Mouse (Mus musculus) heart, embryonic 16.5 days (tissue): ENCODE results near the gene Mier2. TPM values are rescaled to one million over a fixed set of nuclear protein-coding genes. Genes with fewer than 3 reads are reported as not detected.

Experiments used
- ATAC-seq: fragments of 200-750 bp; cut with Nextera tagmentation; replicated peaks from 2 replicates; pipeline ENCODE4 v1.8.0; 2017; ENCODE audit warnings: moderate number of reproducible peaks; ENCODE audit not compliant: insufficient read depth, low FRiP score; ENCODE audit errors: extremely low read depth
- H3K27ac ChIP-seq: fragments of 300-500 bp; sonication (generic); 2 replicates; pipeline ENCODE4 v1.5.1; 2014; ENCODE audit warnings: mild to moderate bottlenecking, low read length, control low read depth, moderate library complexity
- H3K27me3 ChIP-seq: fragments of 300-500 bp; sonication (generic); 2 replicates; pipeline ENCODE4 v1.6.1; 2014; ENCODE audit warnings: low read length, mixed read lengths; ENCODE audit not compliant: control insufficient read depth, insufficient read depth
- H3K36me3 ChIP-seq: fragments of 300-500 bp; sonication (generic); 2 replicates; pipeline ENCODE4 v1.6.1; 2014; ENCODE audit not compliant: control insufficient read depth, insufficient read depth
- H3K4me1 ChIP-seq: fragments of 300-500 bp; sonication (generic); 2 replicates; pipeline ENCODE4 v1.6.1; 2014; ENCODE audit warnings: low read length, mixed read lengths; ENCODE audit not compliant: control insufficient read depth, insufficient read depth
- H3K4me2 ChIP-seq: fragments of 300-500 bp; sonication (generic); 2 replicates; pipeline ENCODE4 v1.6.1; 2014; ENCODE audit warnings: low read depth, mild to moderate bottlenecking, control low read depth, low read length
- H3K4me3 ChIP-seq: fragments of 300-500 bp; sonication (generic); 2 replicates; pipeline ENCODE4 v1.5.1; 2014; ENCODE audit warnings: mild to moderate bottlenecking, control low read depth, low read length
- H3K9ac ChIP-seq: fragments of 300-500 bp; sonication (generic); 2 replicates; pipeline ENCODE4 v1.6.1; 2014; ENCODE audit warnings: low read length, control low read depth
- H3K9me3 ChIP-seq: fragments of 300-500 bp; sonication (generic); replicated peaks from 2 replicates; pipeline ENCODE4 v1.6.1; 2016; ENCODE audit warnings: low read length; ENCODE audit not compliant: control insufficient read depth
- WGBS: fragments of 180-500 bp; shearing (Covaris S2); extraction: QIAGEN DNeasy Blood & Tissue Kit; methylation state at CpG from one replicate; pipeline ENCODE4 v1.1.7; 2014; 5-methylcytosine and 5-hydroxymethylcytosine counted together
- polyA plus RNA-seq: library from polyadenylated mRNA; unstranded; fragments of >200 nt; fragmentation: Nextera tagmentation; extraction: Ambion mirVana; gene quantifications from 2 replicates; pipeline ENCODE4 v1.2.1, GENCODE M21; 2015

The Mier2 gene
- polyA plus RNA-seq, 1 experiment from 2014 or later = 26.5 TPM

GRCm38 (mm10) chr10:79540746-79541145 lies 14.3 kb downstream of the Mier2 start:
- ATAC-seq = no peak
- H3K9me3 ChIP-seq = no peaks in the 10 kb centered on the region
- H3K4me2 ChIP-seq = no peak overlapping the region
- H3K27ac ChIP-seq = no peak overlapping the region
- no peak overlapping the region for H3K9ac ChIP-seq
- no peaks in the 10 kb centered on the region for H3K27me3 ChIP-seq
- H3K4me3 ChIP-seq = no peak overlapping the region
- 88% methylated on average over 11 of the region's 11 CpGs for WGBS
- peaks cover 54% of the 10 kb centered on the region for H3K36me3 ChIP-seq
- no peaks in the 10 kb centered on the region for H3K4me1 ChIP-seq

- no peak overlapping the region for H3K4me2 ChIP-seq
These were observed 15.1 kb downstream of the Mier2 start for GRCm38 (mm10) chr10:79539701-79540495.

GRCm38 (mm10) chr10:79538873-79539272 lies 16.1 kb downstream of the Mier2 start:
- Histone ChIP-seq H3K4me2 (no peak overlapping the region), H3K9ac (no peak overlapping the region), H3K36me3 (peaks cover 41% of the 10 kb centered on the region), H3K4me1 (peaks cover 2% of the 10 kb centered on the region; the same call in 1 of the 2 replicates), H3K9me3 (no peaks in the 10 kb centered on the region), H3K4me3 (no peak overlapping the region), H3K27ac (no peak overlapping the region), H3K27me3 (0 out of 2 replicates have a peak, but pooled peaks cover 4% of the 10 kb centered on the region)
- no peak for ATAC-seq
- WGBS = 60% methylated on average over 4 of the region's 4 CpGs

More at GRCm38 (mm10) chr10:79539701-79540495, 15.1 kb downstream of the Mier2 start:
- Histone ChIP-seq H3K9ac (no peak overlapping the region), H3K27ac (no peak overlapping the region), H3K36me3 (peaks cover 49% of the 10 kb centered on the region), H3K4me1 (no peaks in the 10 kb centered on the region), H3K9me3 (no peaks in the 10 kb centered on the region), H3K4me3 (no peak overlapping the region), H3K27me3 (no peaks in the 10 kb centered on the region)
- WGBS = 90% methylated on average over 16 of the region's 16 CpGs
- ATAC-seq = no peak

GRCm38 (mm10) chr10:79538323-79538722 lies 16.7 kb downstream of the Mier2 start:
- H3K9ac ChIP-seq = no peak overlapping the region
- H3K4me1 ChIP-seq = peaks cover 4% of the 10 kb centered on the region; the same call in 1 of the 2 replicates
- H3K4me3 ChIP-seq = no peak overlapping the region
- WGBS = 88% methylated on average over 3 of the region's 3 CpGs
- no peaks in the 10 kb centered on the region for H3K9me3 ChIP-seq
- no peak overlapping the region for H3K4me2 ChIP-seq
- ATAC-seq = no peak
- H3K36me3 ChIP-seq = peaks cover 36% of the 10 kb centered on the region
- 0 out of 2 replicates have a peak, but pooled peaks cover 4% of the 10 kb centered on the region for H3K27me3 ChIP-seq
- no peak overlapping the region for H3K27ac ChIP-seq

GRCm38 (mm10) chr10:79537781-79538180 lies 17.2 kb downstream of the Mier2 start:
- no peak overlapping the region for H3K4me3 ChIP-seq
- H3K36me3 ChIP-seq = peaks cover 31% of the 10 kb centered on the region
- H3K27me3 ChIP-seq = 0 out of 2 replicates have a peak, but pooled peaks cover 4% of the 10 kb centered on the region
- no peak overlapping the region for H3K27ac ChIP-seq
- H3K9me3 ChIP-seq = no peaks in the 10 kb centered on the region
- H3K4me2 ChIP-seq = no peak overlapping the region
- WGBS = 81% methylated on average over 2 of the region's 2 CpGs
- ATAC-seq = no peak
- peaks cover 4% of the 10 kb centered on the region; the same call in 1 of the 2 replicates for H3K4me1 ChIP-seq
- no peak overlapping the region for H3K9ac ChIP-seq

- H3K4me2 ChIP-seq = no peak overlapping the region
- H3K9ac ChIP-seq = no peak overlapping the region
- 0 out of 2 replicates have a peak, but pooled peaks cover 4% of the 10 kb centered on the region for H3K27me3 ChIP-seq
- no peak overlapping the region for H3K4me3 ChIP-seq
- H3K27ac ChIP-seq = no peak overlapping the region
- peaks cover 26% of the 10 kb centered on the region for H3K36me3 ChIP-seq
- WGBS = 87% methylated on average over 7 of the region's 7 CpGs
- peaks cover 4% of the 10 kb centered on the region; the same call in 1 of the 2 replicates for H3K4me1 ChIP-seq
- no peaks in the 10 kb centered on the region for H3K9me3 ChIP-seq
- no peak for ATAC-seq
These were observed 17.7 kb downstream of the Mier2 start for GRCm38 (mm10) chr10:79537271-79537670.

- no peak overlapping the region for H3K4me3 ChIP-seq
- no peak for ATAC-seq
- peaks cover 4% of the 10 kb centered on the region; the same call in 1 of the 2 replicates for H3K4me1 ChIP-seq
- H3K27me3 ChIP-seq = 0 out of 2 replicates have a peak, but pooled peaks cover 4% of the 10 kb centered on the region
- no peak overlapping the region for H3K4me2 ChIP-seq
- peaks cover 20% of the 10 kb centered on the region for H3K36me3 ChIP-seq
- H3K9me3 ChIP-seq = no peaks in the 10 kb centered on the region
- 69% methylated on average over 12 of the region's 12 CpGs for WGBS
- H3K9ac ChIP-seq = no peak overlapping the region
- H3K27ac ChIP-seq = no peak overlapping the region
These were observed 18.4 kb downstream of the Mier2 start for GRCm38 (mm10) chr10:79536461-79537080.

GRCm38 (mm10) chr10:79535431-79535830 lies 19.6 kb downstream of the Mier2 start:
- 62% methylated on average over 1 of the region's 1 CpGs for WGBS
- no peak for ATAC-seq
- H3K4me3 ChIP-seq = no peak overlapping the region
- no peaks in the 10 kb centered on the region for H3K9me3 ChIP-seq
- H3K4me2 ChIP-seq = no peak overlapping the region
- 0 out of 2 replicates have a peak, but pooled peaks cover 4% of the 10 kb centered on the region for H3K27me3 ChIP-seq
- H3K4me1 ChIP-seq = peaks cover 4% of the 10 kb centered on the region; the same call in 1 of the 2 replicates
- peaks cover 11% of the 10 kb centered on the region; the same call in 1 of the 2 replicates for H3K36me3 ChIP-seq
- H3K27ac ChIP-seq = no peak overlapping the region
- H3K9ac ChIP-seq = no peak overlapping the region

GRCm38 (mm10) chr10:79534426-79534825 lies 20.6 kb downstream of the Mier2 start:
- no peak overlapping the region for H3K4me2 ChIP-seq
- no peak for ATAC-seq
- 91% methylated on average over 2 of the region's 2 CpGs for WGBS
- no peak overlapping the region for H3K9ac ChIP-seq
- peaks cover 4% of the 10 kb centered on the region; the same call in 1 of the 2 replicates for H3K4me1 ChIP-seq
- H3K36me3 ChIP-seq = peaks cover 1% of the 10 kb centered on the region; the same call in 1 of the 2 replicates
- H3K27me3 ChIP-seq = 0 out of 2 replicates have a peak, but pooled peaks cover 4% of the 10 kb centered on the region
- no peak overlapping the region for H3K4me3 ChIP-seq
- H3K27ac ChIP-seq = no peak overlapping the region
- H3K9me3 ChIP-seq = no peaks in the 10 kb centered on the region
